Mouse (Mus musculus) urinary bladder, adult 2 months (tissue): ENCODE measurements around the gene Sod3. TPM values are rescaled to one million over a fixed set of nuclear protein-coding genes. Genes with fewer than 3 reads are reported as not detected.

ENCODE experiments used
- DNase-seq: peaks from one replicate; pipeline ENCODE4 v3.0.0; 2022; ENCODE audit warnings: low spot score
- polyA plus RNA-seq: library from polyadenylated mRNA; depleted of rRNA; stranded (reverse); fragments of >200 nt; gene quantifications from 2 replicates; pipeline ENCODE4 v1.2.3, GENCODE M21; 2012; rRNA removed

The Sod3 gene
- polyA plus RNA-seq = 23.7 and 27.2 TPM in 2 replicates

- DNase-seq = peak; percentile 23
Observed at GRCm38 (mm10) chr5:52363468-52364150, at the start of gene Sod3. Sod3 (plus strand) TSS chr5:52363791.

DNA sequence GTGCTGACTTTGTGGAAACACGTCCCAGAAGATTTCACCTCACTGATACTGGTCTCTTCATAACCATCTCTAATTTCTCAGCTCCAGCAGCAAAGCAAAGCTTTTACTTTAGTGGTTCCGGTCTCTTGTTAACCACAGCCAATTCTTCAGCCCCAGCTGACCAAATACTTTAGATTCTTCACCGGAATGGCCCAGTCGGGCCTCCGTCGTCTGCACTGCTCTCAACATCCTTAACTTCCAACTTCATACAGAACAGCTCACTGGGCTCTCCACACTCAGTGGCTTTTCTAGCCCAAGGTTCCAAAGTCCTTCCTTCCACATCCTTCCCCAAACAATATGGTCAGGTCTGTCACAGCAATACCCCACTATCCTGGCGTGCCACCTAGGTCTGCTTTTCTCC is 46.7 kb upstream of the Sod3 start:
- DNase-seq = no peak

- no peak for DNase-seq
Observed at GRCm38 (mm10) chr5:52319499-52319898, 44.1 kb upstream of the Sod3 start.

- no peak for DNase-seq
Observed at GRCm38 (mm10) chr5:52332120-52332519, 31.5 kb upstream of the Sod3 start.

- DNase-seq = no peak
Observed at GRCm38 (mm10) chr5:52335590-52335989, 28.0 kb upstream of the Sod3 start.

DNA sequence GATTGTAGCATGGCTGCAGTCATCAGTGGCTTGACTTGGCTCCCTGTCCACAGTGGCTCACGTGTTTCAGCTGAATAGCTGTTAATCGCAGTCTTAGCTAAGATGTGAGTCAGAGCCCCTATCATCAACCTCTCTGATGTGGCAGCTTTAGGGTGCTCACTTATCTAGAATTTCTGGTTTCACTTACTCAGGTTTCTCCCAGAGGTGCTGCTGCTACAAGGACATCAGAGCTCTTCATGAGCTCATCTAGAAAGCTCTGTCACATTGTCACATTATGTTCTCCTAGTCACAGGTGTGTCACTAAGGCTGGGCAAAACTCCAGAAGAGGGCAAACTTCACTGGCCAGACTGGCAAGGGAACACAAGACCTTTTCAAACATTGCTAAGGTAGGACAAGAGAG is 24.5 kb upstream of the Sod3 start:
- DNase-seq = no peak

GRCm38 (mm10) chr5:52346890-52347289 is 16.7 kb upstream of the Sod3 start:
- no peak for DNase-seq

DNA sequence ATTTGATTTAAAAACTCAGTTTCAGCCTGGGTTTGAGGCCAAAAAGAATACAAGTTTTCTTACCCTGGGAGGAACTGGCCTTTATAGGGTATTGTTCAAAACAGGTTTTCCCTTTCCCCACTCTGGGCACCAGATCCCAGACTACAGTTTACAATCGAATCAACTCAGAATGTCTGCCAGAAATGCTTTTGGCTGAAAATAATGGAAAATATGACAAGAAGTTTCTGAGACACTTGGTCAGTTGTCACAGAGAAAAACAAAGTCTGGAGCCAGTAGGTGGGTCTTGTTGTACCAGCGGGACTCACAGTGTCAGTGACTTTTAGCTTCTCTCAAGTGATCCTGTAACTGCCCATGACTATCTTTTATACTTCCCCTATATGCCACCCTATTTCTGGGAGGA is 13.1 kb upstream of the Sod3 start:
- DNase-seq = no peak

- no peak for DNase-seq
Observed at GRCm38 (mm10) chr5:52351561-52351960, 12.0 kb upstream of the Sod3 start.

GRCm38 (mm10) chr5:52352730-52353129 is 10.9 kb upstream of the Sod3 start:
- no peak for DNase-seq

DNA sequence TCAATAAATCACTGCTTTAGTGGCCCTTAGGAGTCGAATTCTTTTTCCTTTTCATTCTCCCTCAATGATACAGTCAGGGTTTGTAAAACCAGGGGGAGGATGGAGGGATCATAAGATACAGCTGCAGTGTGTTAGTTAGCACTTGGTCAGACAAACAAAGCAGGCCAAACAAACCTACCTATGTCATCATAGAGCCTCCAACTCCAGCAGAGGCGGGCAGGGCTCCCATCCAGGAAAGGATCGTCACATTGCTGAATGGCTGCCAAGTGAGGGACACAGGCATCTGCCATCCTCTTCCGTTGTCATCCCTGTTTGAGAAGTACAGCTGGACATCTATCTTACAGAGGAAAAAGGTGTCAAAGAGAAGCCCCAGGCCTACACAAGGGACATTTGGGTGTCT is 9.2 kb upstream of the Sod3 start:
- DNase-seq = no peak

- no peak for DNase-seq
Observed at GRCm38 (mm10) chr5:52355612-52356011, 8.0 kb upstream of the Sod3 start.

GRCm38 (mm10) chr5:52357175-52357754 is 6.3 kb upstream of the Sod3 start:
- DNase-seq = no peak

- no peak for DNase-seq
Observed at GRCm38 (mm10) chr5:52358120-52358519, 5.5 kb upstream of the Sod3 start.

DNA sequence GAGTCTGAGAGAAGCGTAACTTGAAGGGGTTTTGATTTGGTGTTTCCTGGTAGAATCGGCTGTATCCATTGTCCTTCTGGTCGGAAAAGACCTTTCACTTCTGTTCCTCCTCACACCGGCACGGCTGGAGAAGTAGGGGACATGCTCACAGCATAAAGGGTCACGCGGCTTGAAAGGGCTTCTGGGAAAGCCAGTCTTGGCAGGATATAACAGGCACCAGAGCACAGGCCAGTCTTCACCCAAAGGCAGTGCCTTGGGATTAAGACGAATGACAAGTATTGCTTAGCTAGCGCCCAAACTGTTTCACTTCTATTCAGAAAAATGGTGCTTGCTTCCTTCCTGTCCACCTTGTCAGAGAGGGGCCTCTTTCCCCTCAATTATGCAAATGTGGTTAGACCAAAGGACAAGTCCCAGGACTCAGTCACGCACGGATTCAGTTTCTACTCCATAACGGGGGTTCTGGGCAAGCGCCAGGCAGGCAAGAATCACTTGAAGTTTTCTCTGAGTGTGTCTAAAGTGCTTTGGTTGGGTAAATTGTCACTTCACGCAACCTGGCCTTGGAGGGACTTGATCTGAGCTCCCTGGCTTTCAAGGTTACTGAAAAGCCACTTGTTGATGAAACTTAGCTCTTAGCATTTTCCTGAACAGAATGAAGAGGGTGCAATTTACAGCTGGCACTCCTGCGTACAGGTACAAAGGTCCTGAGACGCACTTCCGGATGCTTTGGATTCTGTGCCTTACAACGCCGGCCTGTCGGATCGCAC is 3.1 kb upstream of the Sod3 start:
- no peak for DNase-seq

GRCm38 (mm10) chr5:52362776-52363467 is 669 bp upstream of the Sod3 start:
- no peak for DNase-seq

DNA sequence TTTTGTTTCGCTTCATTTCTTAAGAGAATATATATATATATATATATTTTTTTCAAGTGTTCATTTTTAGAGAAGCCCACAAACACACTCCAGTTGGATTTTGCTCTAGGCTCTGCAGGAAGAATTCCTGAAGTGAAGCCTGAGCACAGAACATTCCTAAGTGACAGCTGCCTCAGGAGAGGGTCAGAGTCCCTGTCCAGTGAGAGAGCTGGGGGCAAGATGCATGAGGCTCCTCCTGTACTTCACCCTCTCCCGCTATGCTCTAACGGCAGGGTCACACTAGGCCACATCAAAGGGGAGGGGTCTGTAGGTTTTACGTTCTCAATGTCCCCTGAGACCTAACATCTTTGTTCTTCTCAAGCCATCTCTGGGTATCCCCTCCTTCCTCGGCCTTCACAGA is 930 bp downstream of the Sod3 start:
- no peak for DNase-seq

GRCm38 (mm10) chr5:52365930-52366329 is 2.3 kb downstream of the Sod3 start:
- DNase-seq = no peak

DNA sequence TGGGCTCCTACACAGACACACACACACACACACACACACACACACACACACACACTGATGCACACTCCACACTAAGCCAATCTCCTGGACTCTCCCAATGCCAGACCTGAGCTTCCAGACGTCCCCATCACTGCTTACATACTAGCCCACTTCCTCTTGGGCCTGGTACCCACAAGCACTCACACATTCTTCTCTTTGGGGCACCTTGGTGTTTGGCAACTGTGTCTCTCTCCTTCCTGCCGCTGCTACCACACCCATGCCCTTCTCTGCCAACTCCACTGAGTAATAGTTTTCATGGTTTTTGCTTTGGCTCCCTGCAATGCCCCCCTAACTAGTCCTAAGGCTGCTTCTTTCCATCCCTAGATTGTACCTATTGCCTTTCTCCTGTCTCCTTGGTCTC is 3.1 kb downstream of the Sod3 start:
- no peak for DNase-seq

DNA sequence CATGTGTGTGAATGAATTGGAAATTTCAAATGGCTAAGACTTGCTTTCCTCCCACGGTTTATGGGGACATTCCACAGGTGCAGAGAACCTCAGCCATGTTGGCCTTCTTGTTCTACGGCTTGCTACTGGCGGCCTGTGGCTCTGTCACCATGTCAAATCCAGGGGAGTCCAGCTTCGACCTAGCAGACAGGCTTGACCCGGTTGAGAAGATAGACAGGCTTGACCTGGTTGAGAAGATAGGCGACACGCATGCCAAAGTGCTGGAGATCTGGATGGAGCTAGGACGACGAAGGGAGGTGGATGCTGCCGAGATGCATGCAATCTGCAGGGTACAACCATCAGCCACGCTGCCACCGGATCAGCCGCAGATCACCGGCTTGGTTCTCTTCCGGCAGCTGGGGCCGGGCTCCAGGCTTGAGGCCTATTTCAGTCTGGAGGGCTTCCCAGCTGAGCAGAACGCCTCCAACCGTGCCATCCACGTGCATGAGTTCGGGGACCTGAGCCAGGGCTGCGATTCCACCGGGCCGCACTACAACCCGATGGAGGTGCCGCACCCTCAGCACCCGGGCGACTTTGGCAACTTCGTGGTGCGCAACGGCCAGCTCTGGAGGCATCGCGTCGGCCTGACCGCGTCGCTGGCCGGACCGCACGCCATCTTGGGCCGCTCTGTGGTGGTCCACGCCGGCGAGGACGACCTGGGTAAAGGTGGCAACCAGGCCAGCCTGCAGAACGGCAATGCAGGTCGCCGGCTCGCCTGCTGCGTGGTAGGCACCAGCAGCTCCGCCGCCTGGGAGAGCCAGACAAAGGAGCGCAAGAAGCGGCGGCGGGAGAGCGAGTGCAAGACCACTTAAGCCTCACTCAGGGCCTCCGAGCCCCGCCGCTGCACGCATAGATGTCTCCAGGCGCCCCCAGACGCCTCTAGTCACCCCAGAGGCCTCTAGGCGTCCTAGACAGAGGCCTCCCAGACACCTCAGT is 4.6 kb downstream of the Sod3 start:
- no peak for DNase-seq

DNA sequence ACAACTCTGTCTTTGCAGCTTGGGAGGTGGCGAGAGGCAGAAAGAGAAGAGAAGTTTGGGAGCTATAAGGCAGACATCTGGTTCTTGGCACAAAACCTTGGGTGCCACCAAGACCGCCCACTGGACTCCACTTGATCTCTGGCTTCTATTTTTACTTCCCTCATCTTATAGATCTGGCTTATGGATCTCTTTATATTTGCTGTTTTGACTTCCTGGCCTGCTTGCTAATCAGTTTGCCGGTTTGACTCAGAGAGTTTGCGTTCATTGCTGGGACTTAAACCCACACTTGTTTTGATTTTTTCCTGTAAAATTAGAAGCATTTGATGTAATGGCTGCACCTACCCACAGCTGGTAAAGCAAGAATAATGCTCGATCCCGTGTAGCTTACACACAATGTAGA is 7.3 kb downstream of the Sod3 start:
- DNase-seq = no peak
